Mouse (Mus musculus): Measurements from ENCODE around the gene 1700016D06Rik. TPM values are rescaled to one million over a fixed set of nuclear protein-coding genes. Genes with fewer than 3 reads are reported as not detected.
A peak's percentile ranks its signal among the peaks of the same experiment; 100 is the strongest.

1700016D06Rik gene
- polyA plus RNA-seq, 1 experiment from 2014 or later: not detected

- Histone ChIP-seq H3K9me3 (replicated peaks) (no peaks in the 10 kb centered on the region), H3K36me3 (peaks cover 43% of the 10 kb centered on the region), H3K4me3 (peak overlapping the region; percentile 87), H3K4me1 (peaks cover 41% of the 10 kb centered on the region), H3K27me3 (replicated peaks) (no peaks in the 10 kb centered on the region), H3K27ac (no peak overlapping the region), H3K4me2 (peak overlapping the region; percentile 92), H3K9ac (peak overlapping the region; percentile 93)
- ATAC-seq: no peak
- WGBS (ENCODE audit: insufficient replicate concordance): 58% methylated on average over 7 of the region's 7 CpGs
Observed at GRCm38 (mm10) chr8:11633414-11633813, 67.4 kb downstream of the 1700016D06Rik start.

DNA sequence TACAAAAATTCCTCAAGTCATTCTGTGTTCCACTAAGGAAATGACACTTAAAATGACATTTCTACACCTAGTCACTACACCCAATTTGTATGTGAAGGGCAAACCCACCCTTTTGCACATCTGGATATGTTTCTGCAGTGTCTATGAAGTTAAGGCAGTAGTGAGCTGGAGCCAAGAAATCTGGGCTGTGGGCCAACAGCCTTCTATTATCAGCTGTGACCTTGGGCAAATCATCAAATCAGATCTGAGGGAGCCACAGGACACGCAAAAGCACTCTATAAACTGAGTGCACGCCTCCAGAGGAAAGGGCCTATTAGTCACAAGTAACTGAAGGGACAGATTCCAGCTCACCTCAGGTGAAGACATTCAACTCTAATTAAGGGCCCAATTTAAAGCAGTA, 68.5 kb downstream of the 1700016D06Rik start:
- H3K27ac ChIP-seq: no peak overlapping the region
- peaks cover 41% of the 10 kb centered on the region for H3K4me1 ChIP-seq
- no peaks in the 10 kb centered on the region for H3K9me3 ChIP-seq (replicated peaks)
- no peak overlapping the region for H3K4me3 ChIP-seq
- ATAC-seq: no peak
- peak overlapping the region; percentile 92; the same call in 1 of the 2 replicates for H3K4me2 ChIP-seq
- no peak overlapping the region for H3K9ac ChIP-seq
- no peaks in the 10 kb centered on the region for H3K27me3 ChIP-seq (replicated peaks)
- H3K36me3 ChIP-seq: peaks cover 52% of the 10 kb centered on the region
- WGBS (ENCODE audit: insufficient replicate concordance): 48% methylated on average over 2 of the region's 2 CpGs

- 85% methylated on average over 5 of the region's 5 CpGs for WGBS (ENCODE audit: insufficient replicate concordance)
- H3K9me3 ChIP-seq (replicated peaks): no peaks in the 10 kb centered on the region
- H3K4me3 ChIP-seq: no peak overlapping the region
- H3K27me3 ChIP-seq (replicated peaks): no peaks in the 10 kb centered on the region
- no peak overlapping the region for H3K4me2 ChIP-seq
- no peak overlapping the region for H3K9ac ChIP-seq
- H3K36me3 ChIP-seq: peaks cover 77% of the 10 kb centered on the region
- no peak for ATAC-seq
- peaks cover 28% of the 10 kb centered on the region for H3K4me1 ChIP-seq
- no peak overlapping the region for H3K27ac ChIP-seq
Observed at GRCm38 (mm10) chr8:11629206-11629605, 71.7 kb downstream of the 1700016D06Rik start.

GRCm38 (mm10) chr8:11628506-11629132, 72.2 kb downstream of the 1700016D06Rik start:
- H3K4me3 ChIP-seq: no peak overlapping the region
- H3K9me3 ChIP-seq (replicated peaks): no peaks in the 10 kb centered on the region
- no peak overlapping the region for H3K4me2 ChIP-seq
- ATAC-seq: no peak
- 79% methylated on average over 7 of the region's 7 CpGs for WGBS (ENCODE audit: insufficient replicate concordance)
- H3K27me3 ChIP-seq (replicated peaks): no peaks in the 10 kb centered on the region
- peaks cover 79% of the 10 kb centered on the region for H3K36me3 ChIP-seq
- H3K4me1 ChIP-seq: peaks cover 22% of the 10 kb centered on the region
- no peak overlapping the region for H3K27ac ChIP-seq
- H3K9ac ChIP-seq: no peak overlapping the region

- H3K36me3 ChIP-seq: peaks cover 85% of the 10 kb centered on the region
- H3K27ac ChIP-seq: no peak overlapping the region
- peaks cover 13% of the 10 kb centered on the region for H3K4me1 ChIP-seq
Observed at GRCm38 (mm10) chr8:11627717-11628116, 73.1 kb downstream of the 1700016D06Rik start.

GRCm38 (mm10) chr8:11625084-11625483, 75.8 kb downstream of the 1700016D06Rik start:
- Histone ChIP-seq H3K27ac (no peak overlapping the region), H3K4me1 (0 out of 2 replicates have a peak, but pooled peaks cover under 1% of the 10 kb centered on the region), H3K36me3 (peaks cover 84% of the 10 kb centered on the region), H3K4me3 (no peak overlapping the region), H3K4me2 (no peak overlapping the region), H3K9me3 (replicated peaks) (no peaks in the 10 kb centered on the region), H3K27me3 (replicated peaks) (no peaks in the 10 kb centered on the region), H3K9ac (no peak overlapping the region)
- WGBS (ENCODE audit: insufficient replicate concordance): 68% methylated on average over 4 of the region's 4 CpGs
- ATAC-seq: no peak

More at GRCm38 (mm10) chr8:11627717-11628116, 73.1 kb downstream of the 1700016D06Rik start:
- Histone ChIP-seq H3K4me2 (no peak overlapping the region), H3K9ac (no peak overlapping the region), H3K27me3 (replicated peaks) (no peaks in the 10 kb centered on the region), H3K4me3 (no peak overlapping the region), H3K9me3 (replicated peaks) (no peaks in the 10 kb centered on the region)
- WGBS (ENCODE audit: insufficient replicate concordance): 78% methylated on average over 9 of the region's 9 CpGs
- ATAC-seq: no peak

DNA sequence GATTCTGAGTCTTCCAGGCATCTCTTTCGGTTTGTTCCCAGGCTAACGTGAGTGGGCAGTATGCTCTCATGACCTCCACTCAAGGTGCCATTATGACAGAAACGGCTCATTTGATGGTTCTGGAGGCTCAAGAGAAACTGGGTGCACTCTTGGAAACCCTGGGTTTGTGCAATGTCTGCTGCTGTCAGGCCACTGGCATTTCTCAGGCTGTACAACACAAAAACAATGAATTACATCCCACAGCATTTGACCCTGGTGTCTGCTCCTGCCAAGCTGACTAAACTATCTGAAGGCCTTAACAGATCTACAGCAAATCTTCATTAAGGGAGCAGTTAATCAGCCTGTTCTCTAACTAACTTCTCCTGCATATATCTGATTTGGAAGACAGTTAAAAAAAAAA, 81.8 kb downstream of the 1700016D06Rik start:
- Histone ChIP-seq H3K9me3 (replicated peaks) (no peaks in the 10 kb centered on the region), H3K36me3 (peaks cover 95% of the 10 kb centered on the region), H3K27me3 (replicated peaks) (no peaks in the 10 kb centered on the region), H3K4me2 (no peak overlapping the region), H3K4me1 (no peaks in the 10 kb centered on the region), H3K9ac (no peak overlapping the region), H3K27ac (no peak overlapping the region), H3K4me3 (no peak overlapping the region)
- no peak for ATAC-seq
- WGBS (ENCODE audit: insufficient replicate concordance): 83% methylated on average over 3 of the region's 3 CpGs

DNA sequence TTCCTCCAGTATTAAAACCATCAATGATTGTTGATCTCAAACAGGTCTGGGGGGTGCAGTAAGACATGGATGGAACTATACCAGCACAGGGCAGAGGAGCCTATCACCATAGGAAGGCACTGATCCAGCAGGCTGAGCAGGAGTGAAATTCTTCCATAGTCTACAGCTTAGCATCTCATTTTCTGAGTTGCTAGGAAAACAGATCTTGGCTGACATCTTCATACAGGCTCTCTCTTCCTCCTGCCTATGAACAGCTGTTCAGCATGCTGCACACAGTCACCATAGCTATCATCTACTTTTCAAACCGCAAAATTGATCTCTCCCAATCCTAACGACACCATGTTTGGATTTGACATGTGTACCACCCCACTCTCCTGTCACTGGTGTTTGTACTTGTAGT, 82.8 kb downstream of the 1700016D06Rik start:
- WGBS (ENCODE audit: insufficient replicate concordance): 96% methylated on average over 2 of the region's 2 CpGs
- ATAC-seq: no peak
- peaks cover 97% of the 10 kb centered on the region for H3K36me3 ChIP-seq

GRCm38 (mm10) chr8:11616294-11616693, 84.6 kb downstream of the 1700016D06Rik start:
- Histone ChIP-seq H3K27ac (no peak overlapping the region), H3K4me3 (no peak overlapping the region), H3K4me2 (no peak overlapping the region), H3K27me3 (replicated peaks) (no peaks in the 10 kb centered on the region), H3K9me3 (replicated peaks) (no peaks in the 10 kb centered on the region), H3K36me3 (peaks cover 96% of the 10 kb centered on the region), H3K9ac (no peak overlapping the region), H3K4me1 (no peaks in the 10 kb centered on the region)
- peak; percentile 30; the same call in 1 of the 2 replicates for ATAC-seq
- WGBS (ENCODE audit: insufficient replicate concordance): 27% methylated on average over 1 of the region's 1 CpGs

More for the DNA sequence above, 82.8 kb downstream of the 1700016D06Rik start:
- H3K4me3 ChIP-seq: no peak overlapping the region
- H3K4me1 ChIP-seq: no peaks in the 10 kb centered on the region
- no peak overlapping the region for H3K27ac ChIP-seq
- no peak overlapping the region for H3K4me2 ChIP-seq
- no peaks in the 10 kb centered on the region for H3K9me3 ChIP-seq (replicated peaks)
- H3K9ac ChIP-seq: no peak overlapping the region
- H3K27me3 ChIP-seq (replicated peaks): no peaks in the 10 kb centered on the region

DNA sequence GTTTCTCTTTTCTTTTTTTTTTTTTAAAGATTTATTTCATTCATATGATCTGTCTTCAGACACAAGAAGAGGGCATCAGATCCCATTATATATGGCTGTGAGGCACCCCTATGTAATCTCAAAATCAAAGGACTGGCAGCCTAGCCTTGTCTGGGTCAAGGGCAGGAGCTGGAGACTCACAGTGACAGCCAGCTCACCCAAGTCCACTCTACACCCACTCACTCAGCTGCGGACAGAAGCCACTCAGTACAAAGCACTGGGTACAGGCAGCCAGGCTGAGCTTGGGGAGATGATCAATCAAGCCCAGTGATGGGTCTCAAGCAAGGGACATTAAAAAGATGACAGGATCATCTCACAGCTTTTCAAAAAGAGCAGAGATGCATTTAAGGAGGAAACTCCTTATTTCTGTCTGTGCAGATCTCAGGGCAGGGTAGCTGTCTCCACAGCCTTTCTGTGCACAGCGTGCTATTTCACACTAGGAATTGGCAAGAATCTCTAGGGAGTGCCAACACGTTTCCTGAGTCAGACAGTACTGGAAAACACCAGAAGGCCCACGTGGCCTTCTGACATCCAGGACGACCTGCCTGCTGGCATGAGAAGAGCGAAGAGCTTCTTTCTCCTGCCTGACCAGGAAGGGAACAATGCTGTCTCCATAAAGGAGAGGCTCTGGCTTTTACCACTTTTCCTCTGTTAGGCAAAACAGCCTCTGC, 86.6 kb downstream of the 1700016D06Rik start:
- Histone ChIP-seq H3K9me3 (replicated peaks) (no peaks in the 10 kb centered on the region), H3K4me3 (no peak overlapping the region), H3K9ac (no peak overlapping the region), H3K4me2 (no peak overlapping the region), H3K4me1 (no peaks in the 10 kb centered on the region), H3K27ac (no peak overlapping the region), H3K36me3 (peaks cover 97% of the 10 kb centered on the region), H3K27me3 (replicated peaks) (no peaks in the 10 kb centered on the region)
- no peak for ATAC-seq
- 67% methylated on average over 6 of the region's 6 CpGs for WGBS (ENCODE audit: insufficient replicate concordance)

DNA sequence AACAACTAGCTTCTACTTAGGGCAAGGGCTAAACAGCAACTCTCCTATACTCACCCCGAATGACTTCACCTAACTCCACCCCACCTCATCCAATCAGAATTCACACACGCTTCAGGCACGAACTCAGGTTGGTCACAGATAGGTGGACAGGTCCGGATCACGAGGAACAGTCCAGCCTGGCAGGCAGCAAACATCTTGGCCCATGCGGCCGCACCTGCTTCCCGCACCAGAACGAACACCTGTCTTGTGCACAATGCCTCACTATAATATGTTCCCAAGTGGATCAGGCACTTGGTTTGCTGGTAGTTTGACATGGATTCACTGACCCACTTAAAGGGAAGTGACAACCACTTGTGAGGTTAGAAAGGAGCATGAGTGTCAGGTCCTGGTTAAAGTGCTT, 92.0 kb downstream of the 1700016D06Rik start:
- Histone ChIP-seq H3K36me3 (peaks cover 81% of the 10 kb centered on the region), H3K27me3 (replicated peaks) (no peaks in the 10 kb centered on the region), H3K27ac (no peak overlapping the region), H3K4me2 (no peak overlapping the region), H3K4me3 (no peak overlapping the region), H3K4me1 (no peaks in the 10 kb centered on the region), H3K9ac (no peak overlapping the region), H3K9me3 (replicated peaks) (0 out of 2 replicates have a peak, but pooled peaks cover 6% of the 10 kb centered on the region)
- WGBS (ENCODE audit: insufficient replicate concordance): 92% methylated on average over 9 of the region's 9 CpGs
- no peak for ATAC-seq

All from liver, embryonic 12.5 days (tissue).